Mouse (Mus musculus) urinary bladder, postnatal 25 days (tissue): Measurements from ENCODE around the gene Fhad1.
"Not testable (repeated sequence)": the region's sequence is repeated elsewhere in the genome, so short reads cannot be mapped to it uniquely, and the experiment has no call there.

Source experiments
- DNase-seq: peaks from one replicate; pipeline ENCODE4 v3.0.0; 2022; ENCODE audit warnings: low spot score

Fhad1 gene

GRCm38 (mm10) chr4:142014659-142015608 is at the start of gene Fhad1:
Gene Fhad1 (minus strand): TSS chr4:142015082.
- DNase-seq = peak; percentile 81

GRCm38 (mm10) chr4:142063057-142063534 is 48.2 kb upstream of the Fhad1 start:
- DNase-seq = no peak

GRCm38 (mm10) chr4:142061485-142062240 is 46.8 kb upstream of the Fhad1 start:
- DNase-seq = no peak

GRCm38 (mm10) chr4:142060455-142061378 is 45.8 kb upstream of the Fhad1 start:
- DNase-seq = no peak

GRCm38 (mm10) chr4:142059841-142060193 is 44.9 kb upstream of the Fhad1 start:
- DNase-seq = no peak

- DNase-seq = no peak
Observed at GRCm38 (mm10) chr4:142059113-142059840, 44.4 kb upstream of the Fhad1 start.

- DNase-seq = no peak
Observed at GRCm38 (mm10) chr4:142057529-142058216, 42.8 kb upstream of the Fhad1 start.

- no peak for DNase-seq
Observed at GRCm38 (mm10) chr4:142055600-142055999, 40.7 kb upstream of the Fhad1 start.

GRCm38 (mm10) chr4:142054580-142054979 is 39.7 kb upstream of the Fhad1 start:
- no peak for DNase-seq

- no peak for DNase-seq
Observed at GRCm38 (mm10) chr4:142053661-142054448, 39.0 kb upstream of the Fhad1 start.

- DNase-seq = no peak
Observed at GRCm38 (mm10) chr4:142053261-142053660, 38.4 kb upstream of the Fhad1 start.

GRCm38 (mm10) chr4:142052391-142053132 is 37.7 kb upstream of the Fhad1 start:
- DNase-seq = no peak

GRCm38 (mm10) chr4:142051883-142052282 is 37.0 kb upstream of the Fhad1 start:
- DNase-seq = not testable (repeated sequence)

- no peak for DNase-seq
Observed at GRCm38 (mm10) chr4:142049963-142050362, 35.1 kb upstream of the Fhad1 start.

GRCm38 (mm10) chr4:142048391-142048790 is 33.5 kb upstream of the Fhad1 start:
- DNase-seq = no peak

GRCm38 (mm10) chr4:142047005-142047404 is 32.1 kb upstream of the Fhad1 start:
- no peak for DNase-seq

- no peak for DNase-seq
Observed at GRCm38 (mm10) chr4:142046496-142046895, 31.6 kb upstream of the Fhad1 start.

GRCm38 (mm10) chr4:142045595-142046163 is 30.8 kb upstream of the Fhad1 start:
- DNase-seq = no peak

- no peak for DNase-seq
Observed at GRCm38 (mm10) chr4:142044452-142044851, 29.6 kb upstream of the Fhad1 start.
